Mouse (Mus musculus) splenic B cell, adult 2 months (primary cell): Measurements from ENCODE around the gene Gm3173.
"Not testable (repeated sequence)": the region's sequence is repeated elsewhere in the genome, so short reads cannot be mapped to it uniquely, and the experiment has no call there.

Source experiments
- DNase-seq: peaks from one replicate; pipeline ENCODE4 v3.0.0-alpha.2; 2011; ENCODE audit warnings: low read depth, low spot score
- H3K27me3 ChIP-seq: 2 replicates; pipeline ENCODE4 v1.6.1; 2012; ENCODE audit warnings: mild to moderate bottlenecking, low read length, moderate library complexity, mixed read lengths; ENCODE audit not compliant: control insufficient read depth, poor library complexity, insufficient read depth, severe bottlenecking
- H3K36me3 ChIP-seq: 2 replicates; pipeline ENCODE4 v1.6.1; 2012; ENCODE audit warnings: mild to moderate bottlenecking, low read length, moderate library complexity, mixed read lengths; ENCODE audit not compliant: control insufficient read depth, poor library complexity, insufficient read depth, severe bottlenecking

Gene Gm3173

GRCm38 (mm10) chr14:4430692-4431091, at the start of gene Gm3173:
Gene Gm3173 (plus strand): TSS chr14:4430992.
- DNase-seq, H3K27me3 ChIP-seq, H3K36me3 ChIP-seq: not testable (repeated sequence)

GRCm38 (mm10) chr14:4385606-4386005, 45.2 kb upstream of the Gm3173 start:
- not testable (repeated sequence) for DNase-seq, H3K27me3 ChIP-seq, H3K36me3 ChIP-seq

DNA sequence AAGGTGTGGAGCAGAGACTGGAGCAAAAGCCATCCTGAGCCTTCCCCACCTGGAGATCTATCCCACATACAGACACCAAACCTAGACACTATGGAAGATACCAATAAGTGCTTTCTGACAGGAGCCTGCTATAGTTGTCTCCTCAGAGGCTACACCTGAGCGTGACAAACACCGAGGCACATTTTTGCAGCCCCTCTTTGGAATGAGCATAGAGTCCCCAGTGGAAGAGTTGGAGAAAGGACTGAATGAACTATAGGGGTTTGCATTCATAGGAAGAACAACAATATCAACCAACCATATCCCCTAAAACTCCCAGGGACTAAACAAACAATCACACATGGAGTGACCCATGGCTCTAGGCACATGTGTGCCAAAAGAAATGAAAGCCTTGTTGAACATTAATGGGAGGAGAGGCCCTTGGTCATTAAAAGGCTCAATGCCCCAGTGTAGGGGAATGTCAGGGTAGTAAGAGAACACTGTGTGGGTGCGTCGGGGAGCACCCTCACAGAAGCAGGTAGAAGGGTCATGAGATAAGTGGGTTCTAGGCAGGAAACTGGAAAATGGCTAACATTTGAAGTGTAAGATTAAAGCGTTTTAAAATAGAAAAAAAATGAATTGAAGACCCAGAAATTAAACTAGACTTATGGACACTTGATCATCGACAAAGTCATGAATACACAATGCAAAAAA, 37.8 kb upstream of the Gm3173 start:
- H3K36me3 ChIP-seq, DNase-seq: not testable (repeated sequence)

DNA sequence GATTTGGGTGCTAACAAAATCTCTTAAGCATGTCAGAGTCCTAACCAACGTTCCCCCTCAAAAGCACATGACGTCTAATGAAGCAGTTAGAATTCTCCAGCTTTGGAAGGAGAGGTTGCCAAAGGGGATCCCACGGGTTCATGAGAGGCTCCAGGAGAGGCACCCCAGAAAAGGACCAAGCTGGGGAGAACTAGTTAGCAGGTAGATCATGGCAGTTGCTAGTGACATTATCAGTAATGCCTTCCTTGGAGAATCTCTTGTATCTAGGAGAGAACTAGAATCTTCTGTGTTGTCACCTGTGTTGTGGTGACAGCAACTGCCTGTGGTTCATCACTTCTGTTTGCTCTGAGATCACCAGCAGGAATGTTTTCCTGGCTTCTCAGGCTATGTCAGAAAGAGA, 33.6 kb upstream of the Gm3173 start, which contains the start of gene Gm3159:
TSS of gene Gm3159 (plus strand) at position 301 of the 400 bp plus-strand sequence.
- not testable (repeated sequence) for DNase-seq, H3K27me3 ChIP-seq, H3K36me3 ChIP-seq

More for the DNA sequence above, 37.8 kb upstream of the Gm3173 start:
- H3K27me3 ChIP-seq = not testable (repeated sequence)

DNA sequence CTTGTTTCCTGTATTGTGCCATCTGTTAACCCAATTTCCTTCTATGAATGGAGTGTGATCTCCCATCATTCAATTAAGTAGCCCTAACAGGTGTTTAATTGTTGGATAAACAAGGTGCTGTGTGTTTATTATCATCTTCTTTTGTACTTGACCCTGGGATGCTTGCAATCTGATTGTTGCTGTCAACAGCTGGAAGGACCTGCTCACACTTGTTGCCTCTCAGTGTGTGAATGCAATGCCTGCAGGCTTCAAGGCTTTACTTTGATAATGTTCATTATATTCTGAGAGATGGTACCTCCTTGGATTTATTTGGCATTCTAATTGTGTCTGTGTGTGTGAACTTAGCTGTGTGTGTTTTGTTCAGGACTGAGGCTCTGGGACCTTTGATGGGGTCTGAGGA, 32.2 kb upstream of the Gm3173 start:
- not testable (repeated sequence) for DNase-seq, H3K36me3 ChIP-seq, H3K27me3 ChIP-seq

- not testable (repeated sequence) for H3K36me3 ChIP-seq, DNase-seq, H3K27me3 ChIP-seq
Observed at GRCm38 (mm10) chr14:4400115-4400789, 30.5 kb upstream of the Gm3173 start.

DNA sequence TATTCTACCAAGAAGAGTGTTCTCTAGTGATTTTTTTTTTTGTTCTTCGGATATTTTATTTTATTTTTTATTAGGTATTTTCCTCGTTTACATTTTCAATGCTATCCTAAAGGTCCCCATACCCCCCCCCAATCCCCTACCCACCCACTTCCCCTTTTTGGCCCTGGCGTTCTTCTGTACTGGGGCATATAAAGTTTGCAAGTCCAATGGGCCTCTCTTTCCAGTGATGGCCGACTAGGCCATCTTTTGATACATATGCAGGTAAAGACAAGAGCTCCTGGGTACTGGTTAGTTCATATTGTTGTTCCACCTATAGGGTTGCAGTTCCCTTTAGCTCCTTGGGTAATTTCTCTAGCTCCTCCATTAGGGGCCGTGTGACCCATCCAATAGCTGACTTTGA, 29.5 kb upstream of the Gm3173 start:
- H3K27me3 ChIP-seq, H3K36me3 ChIP-seq, DNase-seq: not testable (repeated sequence)

DNA sequence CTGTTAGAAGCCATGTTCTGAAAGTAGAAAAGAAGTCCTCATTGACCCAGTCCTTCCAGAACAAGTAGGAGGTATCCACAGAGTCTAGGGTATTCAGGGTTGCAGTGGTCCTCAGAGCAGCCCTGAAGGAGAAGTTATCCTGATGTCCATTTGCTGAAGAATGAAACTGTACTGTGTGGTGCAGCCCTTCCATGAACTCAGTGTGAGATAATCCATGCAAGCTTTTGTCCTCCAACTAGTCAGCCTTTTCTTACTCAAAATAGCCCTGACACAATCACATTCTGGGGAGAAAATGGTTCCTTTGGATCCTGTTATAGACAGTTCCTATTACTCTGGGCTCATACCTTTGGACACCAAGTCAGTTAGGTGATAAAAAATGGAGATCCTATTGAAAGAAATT, 27.0 kb upstream of the Gm3173 start:
- not testable (repeated sequence) for H3K36me3 ChIP-seq, DNase-seq, H3K27me3 ChIP-seq

GRCm38 (mm10) chr14:4409939-4410338, 20.9 kb upstream of the Gm3173 start:
- not testable (repeated sequence) for H3K36me3 ChIP-seq, DNase-seq, H3K27me3 ChIP-seq

DNA sequence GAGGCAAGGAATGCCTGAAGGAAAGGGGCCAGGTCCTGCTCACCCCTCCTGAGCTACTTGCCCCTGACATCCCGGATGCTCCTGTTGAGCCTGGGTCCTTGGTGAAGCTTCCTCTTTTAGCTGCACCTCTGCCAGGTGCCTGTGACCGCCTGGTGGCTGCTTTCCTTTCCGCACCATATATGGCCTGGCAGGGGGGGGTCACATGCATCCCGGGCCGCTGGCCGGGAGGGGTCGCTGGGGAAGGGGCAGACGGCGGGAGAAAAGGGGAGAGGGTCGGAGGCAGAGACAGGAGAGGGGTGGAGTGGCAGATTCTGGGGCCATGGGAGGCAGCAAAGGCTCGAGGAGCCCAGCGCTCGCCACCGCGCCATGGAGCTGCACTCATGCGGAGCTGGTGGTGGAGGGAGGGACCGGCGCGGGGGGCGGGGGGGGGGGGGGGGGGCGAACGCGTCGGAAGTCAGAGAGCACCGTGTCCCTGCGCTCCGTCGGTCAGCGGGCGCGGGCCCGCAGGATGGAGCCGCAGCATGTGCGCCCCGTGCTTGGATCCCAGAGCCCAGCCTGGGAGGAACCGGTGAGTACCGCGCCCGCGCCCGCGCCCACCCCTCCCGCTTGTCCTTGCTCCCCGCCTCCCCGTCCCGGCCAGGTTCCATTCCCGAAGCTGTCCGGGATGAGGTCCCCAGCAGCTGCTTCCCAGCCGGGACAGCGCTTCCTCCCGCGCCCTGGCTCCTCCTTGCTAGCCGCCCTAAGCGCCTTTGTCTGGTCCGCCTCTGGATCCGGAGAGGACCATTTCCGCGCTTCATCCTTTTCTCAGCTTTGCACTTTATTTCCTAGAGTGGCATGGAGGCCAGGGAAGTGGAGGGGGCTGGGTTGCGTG, 15.6 kb upstream of the Gm3173 start, which contains the start of gene Gm3164:
TSS of gene Gm3164 (plus strand) at position 484 of the 871 bp plus-strand sequence.
- not testable (repeated sequence) for DNase-seq, H3K36me3 ChIP-seq, H3K27me3 ChIP-seq

DNA sequence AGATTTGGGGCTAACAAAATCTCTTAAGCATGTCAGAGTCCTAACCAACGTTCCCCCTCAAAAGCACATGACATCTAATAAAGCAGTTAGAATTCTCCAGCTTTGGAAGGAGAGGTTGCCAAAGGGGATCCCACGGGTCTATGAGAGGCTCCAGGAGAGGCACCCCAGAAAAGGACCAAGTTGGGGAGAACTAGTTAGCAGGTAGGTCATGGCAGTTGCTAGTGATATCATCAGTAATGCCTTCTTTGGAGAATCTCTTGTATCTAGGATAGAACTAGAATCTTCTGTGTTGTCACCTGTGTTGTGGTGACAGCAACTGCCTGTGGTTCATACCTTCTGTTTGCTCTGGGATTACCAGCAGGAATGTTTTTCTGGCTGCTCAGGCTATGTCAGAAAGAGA, 50.7 kb downstream of the Gm3173 start, which contains the start of gene Gm3182:
TSS of gene Gm3182 (plus strand) at position 301 of the 400 bp plus-strand sequence.
- H3K36me3 ChIP-seq, H3K27me3 ChIP-seq, DNase-seq: not testable (repeated sequence)

- H3K27me3 ChIP-seq, DNase-seq, H3K36me3 ChIP-seq: not testable (repeated sequence)
Observed at GRCm38 (mm10) chr14:4499425-4499824, 68.6 kb downstream of the Gm3173 start.

- H3K36me3 ChIP-seq, H3K27me3 ChIP-seq, DNase-seq: not testable (repeated sequence)
Observed at GRCm38 (mm10) chr14:4555105-4555504, 124.3 kb downstream of the Gm3173 start, which contains the start of gene Gm3047. Gene Gm3047 (plus strand): TSS chr14:4555405.
